Mouse (Mus musculus) hindbrain, embryonic 13.5 days (tissue): ENCODE measurements around the gene Ntf3. TPM values are rescaled to one million over a fixed set of nuclear protein-coding genes. Genes with fewer than 3 reads are reported as not detected.

Experiments
- ATAC-seq: fragments of 200-750 bp; cut with Nextera tagmentation; 2 replicates; pipeline ENCODE4 v1.8.0; 2017; ENCODE audit warnings: moderate TSS enrichment; ENCODE audit not compliant: low FRiP score
- H3K27ac ChIP-seq: fragments of 300-500 bp; sonication (generic); 2 replicates; pipeline ENCODE4 v1.5.1; 2015; ENCODE audit warnings: inconsistent platforms, mild to moderate bottlenecking, moderate library complexity
- H3K27me3 ChIP-seq: fragments of 300-500 bp; sonication (generic); 2 replicates; pipeline ENCODE4 v1.6.1; 2015; ENCODE audit warnings: mild to moderate bottlenecking, inconsistent platforms
- H3K36me3 ChIP-seq: fragments of 300-500 bp; sonication (generic); 2 replicates; pipeline ENCODE4 v1.6.1; 2015; ENCODE audit warnings: mild to moderate bottlenecking, inconsistent platforms
- H3K4me1 ChIP-seq: fragments of 300-500 bp; sonication (generic); replicated peaks from 2 replicates; pipeline ENCODE4 v1.6.1; 2015; ENCODE audit warnings: inconsistent platforms
- H3K4me2 ChIP-seq: fragments of 300-500 bp; sonication (generic); 2 replicates; pipeline ENCODE4 v1.6.1; 2015; ENCODE audit warnings: inconsistent platforms, mild to moderate bottlenecking, moderate library complexity
- H3K4me3 ChIP-seq: fragments of 300-500 bp; sonication (generic); 2 replicates; pipeline ENCODE4 v1.5.1; 2015; ENCODE audit warnings: mild to moderate bottlenecking, inconsistent platforms
- H3K9ac ChIP-seq: fragments of 300-500 bp; sonication (generic); 2 replicates; pipeline ENCODE4 v1.6.1; 2015; ENCODE audit warnings: mild to moderate bottlenecking, inconsistent platforms
- H3K9me3 ChIP-seq: fragments of 300-500 bp; sonication (generic); 2 replicates; pipeline ENCODE4 v1.6.1; 2016; ENCODE audit warnings: inconsistent platforms
- WGBS: fragments of 180-500 bp; shearing (Covaris S2); methylation state at CpG from one replicate; pipeline ENCODE4 v1.1.7; 2015; 5-methylcytosine and 5-hydroxymethylcytosine counted together
- polyA plus RNA-seq: library from polyadenylated mRNA; unstranded; fragments of >200 nt; fragmentation: Nextera tagmentation; extraction: Ambion mirVana; gene quantifications from 2 replicates; pipeline ENCODE4 v1.2.1, GENCODE M21; 2015

The Ntf3 gene
- polyA plus RNA-seq, 1 experiment from 2014 or later = 1.0 TPM

DNA sequence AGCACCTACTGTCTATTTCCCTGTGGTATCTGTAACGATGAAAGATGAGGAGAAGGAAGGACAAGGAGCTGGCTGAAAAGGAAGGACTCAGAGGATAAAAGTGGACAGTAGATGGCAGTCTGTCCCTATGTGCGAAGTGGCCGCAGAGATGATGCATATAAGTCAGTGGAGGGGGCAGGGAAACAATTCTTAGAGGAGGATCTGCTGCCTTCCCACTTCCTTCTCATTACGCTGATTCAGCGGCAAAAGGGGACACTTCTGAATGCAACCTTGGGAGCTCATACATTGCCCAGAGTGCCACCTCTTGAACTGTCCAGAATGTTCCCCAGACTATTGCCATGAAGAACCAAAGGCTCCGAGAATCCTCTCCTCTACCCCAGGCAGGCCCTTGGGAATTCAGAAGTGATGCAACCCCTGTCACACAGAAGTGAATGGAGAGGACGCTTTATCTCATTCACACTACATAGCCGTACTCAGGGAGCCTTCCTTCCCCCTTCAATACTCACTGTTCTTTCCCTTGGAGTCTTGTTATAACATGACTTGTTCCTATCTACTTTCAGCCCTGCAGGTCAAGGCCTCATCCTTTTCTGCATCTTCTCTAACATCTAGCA is 12.2 kb downstream of the Ntf3 start:
- H3K27ac ChIP-seq = no peak overlapping the region
- 45% methylated on average over 8 of the region's 8 CpGs for WGBS

DNA sequence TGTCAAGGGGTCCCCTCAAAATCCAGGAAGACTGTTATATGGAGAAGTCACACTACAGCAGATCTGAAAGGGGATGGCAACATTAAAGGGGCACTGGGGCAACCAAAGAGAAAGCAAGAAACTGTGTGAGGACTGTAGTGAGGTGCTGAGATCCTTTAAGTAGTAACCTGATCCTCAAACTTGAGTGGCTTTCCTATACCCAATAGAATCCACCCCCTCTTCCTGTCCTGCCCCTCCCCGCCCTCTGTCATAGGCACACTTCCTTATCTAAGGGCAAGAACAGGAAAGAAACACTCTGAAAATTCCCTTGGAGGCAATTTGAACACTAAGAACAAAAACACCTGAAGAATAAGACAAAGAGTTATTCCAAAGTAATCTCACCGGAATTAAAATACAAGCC is 13.6 kb downstream of the Ntf3 start:
- H3K4me2 ChIP-seq = no peak overlapping the region
- 0 out of 2 replicates have a peak, but pooled peaks cover under 1% of the 10 kb centered on the region for H3K9me3 ChIP-seq
- no peak overlapping the region for H3K9ac ChIP-seq
- H3K27me3 ChIP-seq = no peaks in the 10 kb centered on the region
- no peak for ATAC-seq
- H3K36me3 ChIP-seq = no peaks in the 10 kb centered on the region
- no peak overlapping the region for H3K4me3 ChIP-seq
- H3K4me1 ChIP-seq = no peaks in the 10 kb centered on the region; the same call in 1 of the 2 replicates
- H3K27ac ChIP-seq = no peak overlapping the region
- 87% methylated on average over 2 of the region's 2 CpGs for WGBS

More for the DNA sequence above, 12.2 kb downstream of the Ntf3 start:
- 0 out of 2 replicates have a peak, but pooled peaks cover 6% of the 10 kb centered on the region for H3K9me3 ChIP-seq
- H3K4me1 ChIP-seq = no peaks in the 10 kb centered on the region; the same call in 1 of the 2 replicates
- H3K27me3 ChIP-seq = peaks cover under 1% of the 10 kb centered on the region; the same call in 1 of the 2 replicates
- no peak overlapping the region for H3K9ac ChIP-seq
- no peak overlapping the region for H3K4me3 ChIP-seq
- no peaks in the 10 kb centered on the region for H3K36me3 ChIP-seq
- H3K4me2 ChIP-seq = no peak overlapping the region
- ATAC-seq = 0 out of 2 replicates have a peak, but pooled peaks have one; percentile 59

DNA sequence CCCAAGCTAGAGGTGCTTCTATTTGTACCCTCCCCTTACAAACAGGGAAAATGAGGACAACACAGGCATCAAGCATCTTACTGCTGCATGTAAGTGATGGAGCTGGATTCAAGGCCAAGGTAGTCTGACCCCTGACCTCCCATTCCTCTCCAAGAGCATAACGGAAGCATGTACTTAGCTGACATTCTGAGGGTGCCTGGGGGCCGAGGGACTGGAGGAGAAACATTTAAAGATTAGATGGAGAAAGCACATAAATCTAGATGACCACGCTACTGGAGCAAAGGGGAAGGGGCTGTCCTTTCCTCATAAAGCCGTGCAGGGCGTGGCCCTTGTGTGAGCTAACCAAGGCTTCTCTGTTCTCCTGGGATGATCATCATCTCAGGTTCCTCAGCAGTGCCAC is 23.1 kb downstream of the Ntf3 start:
- no peak for ATAC-seq

DNA sequence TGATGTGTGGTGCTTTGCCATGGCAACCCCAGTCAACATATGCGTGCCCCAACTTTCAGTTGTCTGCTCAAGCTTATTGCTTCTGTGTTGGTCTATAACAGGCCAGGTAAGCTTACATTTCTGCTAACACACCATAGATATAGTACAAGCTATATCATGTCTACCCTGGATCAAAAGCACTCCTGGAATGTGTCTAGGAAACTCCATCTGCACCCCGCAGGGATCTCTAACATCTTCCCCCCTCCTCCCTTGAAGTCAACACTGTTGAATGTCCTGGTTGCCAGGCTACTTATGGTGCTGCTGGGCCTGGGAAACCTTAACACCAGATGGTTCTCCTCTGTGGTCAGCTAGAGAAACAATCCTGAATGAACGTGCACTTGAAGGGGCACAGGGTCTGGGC is 24.0 kb downstream of the Ntf3 start:
- H3K9ac ChIP-seq = no peak overlapping the region
- H3K27ac ChIP-seq = no peak overlapping the region
- H3K9me3 ChIP-seq = no peaks in the 10 kb centered on the region
- H3K4me3 ChIP-seq = no peak overlapping the region
- H3K4me1 ChIP-seq = 0 out of 2 replicates have a peak, but pooled peaks cover 3% of the 10 kb centered on the region
- H3K36me3 ChIP-seq = no peaks in the 10 kb centered on the region
- ATAC-seq = no peak
- WGBS = 70% methylated on average over 3 of the region's 3 CpGs
- no peaks in the 10 kb centered on the region for H3K27me3 ChIP-seq
- H3K4me2 ChIP-seq = no peak overlapping the region

More for the DNA sequence above, 23.1 kb downstream of the Ntf3 start:
- Histone ChIP-seq H3K9me3 (no peaks in the 10 kb centered on the region), H3K4me3 (no peak overlapping the region), H3K9ac (no peak overlapping the region), H3K36me3 (no peaks in the 10 kb centered on the region), H3K4me1 (0 out of 2 replicates have a peak, but pooled peaks cover 3% of the 10 kb centered on the region), H3K27me3 (no peaks in the 10 kb centered on the region), H3K27ac (no peak overlapping the region), H3K4me2 (no peak overlapping the region)
- 87% methylated on average over 5 of the region's 5 CpGs for WGBS

DNA sequence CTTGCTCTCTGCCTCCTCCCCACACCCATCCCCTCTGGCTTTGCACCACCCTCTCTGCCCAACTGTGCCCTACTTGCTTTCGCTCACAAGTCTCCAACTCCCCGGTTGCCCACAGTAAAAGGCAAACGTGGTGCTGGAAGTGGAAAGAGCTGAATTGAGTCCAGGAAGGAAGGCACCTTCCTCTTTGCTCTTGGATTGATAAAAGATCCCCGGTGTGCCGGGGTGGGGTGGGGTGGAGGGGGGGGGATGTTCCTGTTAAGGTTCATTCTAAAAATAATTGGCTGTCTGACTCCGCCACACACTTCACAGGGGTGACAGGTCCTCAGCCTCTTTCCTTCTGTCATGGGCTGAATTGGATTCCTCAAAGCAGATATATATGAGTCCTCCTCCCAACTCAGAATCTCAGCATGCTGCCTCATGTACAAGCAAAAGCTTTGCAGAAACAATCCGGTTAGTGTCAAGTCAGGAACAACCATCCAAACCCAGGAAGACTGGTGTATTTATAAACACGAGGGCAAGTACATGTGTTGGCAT is 24.6 kb downstream of the Ntf3 start:
- Histone ChIP-seq H3K4me3 (no peak overlapping the region), H3K9me3 (no peaks in the 10 kb centered on the region), H3K27ac (no peak overlapping the region), H3K4me2 (no peak overlapping the region), H3K4me1 (0 out of 2 replicates have a peak, but pooled peaks cover 3% of the 10 kb centered on the region), H3K27me3 (no peaks in the 10 kb centered on the region), H3K9ac (no peak overlapping the region), H3K36me3 (no peaks in the 10 kb centered on the region)
- 75% methylated on average over 8 of the region's 8 CpGs for WGBS
- ATAC-seq = no peak

- Histone ChIP-seq H3K4me2 (no peak overlapping the region), H3K9ac (no peak overlapping the region), H3K4me1 (0 out of 2 replicates have a peak, but pooled peaks cover 3% of the 10 kb centered on the region), H3K27ac (no peak overlapping the region), H3K4me3 (no peak overlapping the region), H3K27me3 (no peaks in the 10 kb centered on the region), H3K9me3 (no peaks in the 10 kb centered on the region), H3K36me3 (no peaks in the 10 kb centered on the region)
- no peak for ATAC-seq
- 74% methylated on average over 13 of the region's 13 CpGs for WGBS
Measured at GRCm38 (mm10) chr6:126141472-126141871, 25.2 kb downstream of the Ntf3 start.

DNA sequence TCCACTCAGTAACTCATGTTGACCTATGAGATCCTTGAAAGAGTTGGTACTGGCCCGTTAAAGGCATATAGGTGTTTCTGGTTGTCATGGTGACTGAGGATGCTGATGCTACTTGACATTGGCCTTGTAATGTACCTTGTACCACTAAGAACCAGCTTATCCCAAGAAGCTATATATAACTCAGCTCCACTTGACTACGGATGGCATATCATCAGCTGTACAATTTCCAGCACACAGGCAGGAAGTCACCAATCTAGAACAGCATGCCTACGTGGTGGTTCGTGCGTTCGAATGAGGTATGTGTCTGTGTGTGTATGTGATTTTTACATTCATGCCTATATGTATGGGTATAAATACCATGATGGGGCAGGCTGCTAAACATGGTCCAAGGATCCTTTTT is 25.7 kb downstream of the Ntf3 start:
- Histone ChIP-seq H3K27ac (no peak overlapping the region), H3K36me3 (no peaks in the 10 kb centered on the region), H3K9ac (no peak overlapping the region), H3K4me1 (0 out of 2 replicates have a peak, but pooled peaks cover 3% of the 10 kb centered on the region), H3K4me3 (no peak overlapping the region), H3K4me2 (no peak overlapping the region), H3K27me3 (no peaks in the 10 kb centered on the region), H3K9me3 (no peaks in the 10 kb centered on the region)
- no peak for ATAC-seq
- WGBS = 95% methylated on average over 6 of the region's 6 CpGs

DNA sequence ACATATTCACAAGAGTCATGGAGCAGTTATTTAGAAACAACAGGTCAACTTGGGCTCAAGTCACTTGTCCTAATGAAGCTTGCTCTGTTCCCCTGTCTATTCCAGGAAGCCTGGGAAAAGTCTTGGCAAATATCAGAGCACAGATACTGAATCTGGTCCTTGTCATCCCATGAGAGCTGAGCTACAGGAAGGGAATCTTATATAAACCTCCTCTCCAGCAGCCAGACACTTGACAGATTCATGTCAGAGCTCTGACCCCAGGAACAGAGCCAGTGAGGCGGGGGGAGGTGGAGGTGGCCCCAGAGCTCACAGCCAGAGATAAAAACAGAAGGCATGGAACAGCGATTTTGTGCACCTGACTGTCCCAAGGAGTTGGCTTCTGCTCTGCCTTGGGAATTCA is 26.3 kb downstream of the Ntf3 start:
- 81% methylated on average over 2 of the region's 2 CpGs for WGBS
- Histone ChIP-seq H3K4me1 (0 out of 2 replicates have a peak, but pooled peaks cover 3% of the 10 kb centered on the region), H3K4me3 (no peak overlapping the region), H3K36me3 (no peaks in the 10 kb centered on the region), H3K9me3 (no peaks in the 10 kb centered on the region), H3K4me2 (no peak overlapping the region), H3K27me3 (no peaks in the 10 kb centered on the region), H3K27ac (no peak overlapping the region), H3K9ac (no peak overlapping the region)
- ATAC-seq = no peak

GRCm38 (mm10) chr6:126134155-126134906 is 32.4 kb downstream of the Ntf3 start:
- no peaks in the 10 kb centered on the region for H3K27me3 ChIP-seq
- ATAC-seq = no peak
- no peaks in the 10 kb centered on the region for H3K36me3 ChIP-seq
- H3K9me3 ChIP-seq = no peaks in the 10 kb centered on the region
- WGBS = 63% methylated on average over 19 of the region's 19 CpGs
- no peak overlapping the region for H3K4me3 ChIP-seq
- H3K27ac ChIP-seq = no peak overlapping the region
- H3K4me1 ChIP-seq = no peaks in the 10 kb centered on the region
- H3K9ac ChIP-seq = no peak overlapping the region
- no peak overlapping the region for H3K4me2 ChIP-seq

DNA sequence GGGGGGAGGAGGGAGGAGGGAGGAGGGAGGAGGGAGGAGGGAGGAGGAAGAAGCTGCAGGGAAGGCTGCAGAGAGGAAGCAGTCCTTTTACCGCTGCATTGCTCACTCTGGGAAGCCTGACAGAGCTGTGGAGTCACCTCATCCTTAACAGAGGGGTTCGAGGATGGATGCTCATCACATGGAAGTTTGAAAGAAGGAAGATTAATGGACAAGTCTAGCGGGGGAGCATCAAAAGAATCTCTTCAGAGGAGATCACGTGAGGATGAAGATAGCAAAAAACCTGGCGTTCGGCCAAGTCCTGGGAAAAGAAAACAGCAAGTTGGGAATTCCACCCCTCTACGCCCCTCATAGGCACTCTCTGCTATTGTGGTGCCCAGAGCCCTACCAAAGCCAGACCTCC is 38.5 kb downstream of the Ntf3 start:
- ATAC-seq = no peak
- no peaks in the 10 kb centered on the region for H3K9me3 ChIP-seq
- H3K4me2 ChIP-seq = no peak overlapping the region
- H3K4me1 ChIP-seq = no peaks in the 10 kb centered on the region
- no peak overlapping the region for H3K9ac ChIP-seq
- no peak overlapping the region for H3K27ac ChIP-seq
- no peak overlapping the region for H3K4me3 ChIP-seq
- 67% methylated on average over 7 of the region's 7 CpGs for WGBS
- no peaks in the 10 kb centered on the region for H3K27me3 ChIP-seq
- no peaks in the 10 kb centered on the region for H3K36me3 ChIP-seq

DNA sequence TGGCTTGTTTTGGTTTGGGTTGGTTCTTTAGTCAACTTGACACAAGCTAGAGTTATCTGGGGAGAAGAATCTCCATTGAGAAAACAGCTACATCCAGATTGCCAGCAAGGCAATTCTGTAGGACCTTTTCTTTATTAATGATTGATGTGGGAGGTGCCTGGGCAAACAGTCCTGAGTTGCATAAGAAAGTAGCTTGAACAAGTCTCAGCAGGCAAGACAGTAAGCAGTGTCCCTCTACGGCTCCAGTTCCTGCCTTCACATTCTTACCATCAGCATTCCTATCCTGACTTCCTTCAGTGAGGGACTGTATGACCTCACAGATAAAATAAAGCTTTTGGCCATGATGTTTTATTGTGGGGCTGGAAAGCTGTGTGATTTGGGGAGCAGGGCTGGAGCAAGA is 48.5 kb downstream of the Ntf3 start:
- Histone ChIP-seq H3K4me2 (no peak overlapping the region), H3K9ac (no peak overlapping the region), H3K9me3 (no peaks in the 10 kb centered on the region), H3K4me1 (0 out of 2 replicates have a peak, but pooled peaks cover 4% of the 10 kb centered on the region), H3K27me3 (no peaks in the 10 kb centered on the region), H3K27ac (no peak overlapping the region), H3K36me3 (no peaks in the 10 kb centered on the region), H3K4me3 (no peak overlapping the region)
- ATAC-seq = no peak
- WGBS = 60% methylated on average over 1 of the region's 1 CpGs

GRCm38 (mm10) chr6:126117191-126117590 is 49.5 kb downstream of the Ntf3 start:
- WGBS = 83% methylated on average over 8 of the region's 8 CpGs
- Histone ChIP-seq H3K4me3 (no peak overlapping the region), H3K27ac (no peak overlapping the region), H3K4me2 (no peak overlapping the region), H3K9ac (no peak overlapping the region), H3K4me1 (0 out of 2 replicates have a peak, but pooled peaks cover 4% of the 10 kb centered on the region), H3K36me3 (no peaks in the 10 kb centered on the region), H3K9me3 (no peaks in the 10 kb centered on the region), H3K27me3 (no peaks in the 10 kb centered on the region)
- ATAC-seq = no peak
